Comparison of ENCODE assay signal across 8 mouse cellular contexts in genomic region chr7:127206606-127207005, GRCm38 (mm10). TPM values are rescaled to one million over a fixed set of nuclear protein-coding genes. Genes with fewer than 3 reads are reported as not detected.
DNase-seq lines count a peak whose midpoint lies in the region; ATAC-seq and TF ChIP-seq lines count a peak whose summit lies in the region.

No protein-coding gene starts in this region.

- intact Hi-C loops in heart, postnatal 10 days (cut with DNase I): no loop called here

- H3K4me3 ChIP-seq in bone marrow, adult 2 months (replicated peaks; ENCODE audit: control insufficient read depth, low read depth, low read length): peak overlapping the region; percentile 68
- peak overlapping the region; percentile 97 for H3K4me3 ChIP-seq in hindbrain, embryonic 14.5 days (replicated peaks; ENCODE audit: low read length)
- peak overlapping the region; percentile 86 for H3K4me3 ChIP-seq in midbrain, embryonic 11.5 days (ENCODE audit: low read depth, low read length)

- WGBS in bone marrow, adult 2 months: 5% methylated on average over 2 of the region's 2 CpGs
- 60% methylated on average over 2 of the region's 2 CpGs for WGBS in hindbrain, embryonic 14.5 days
- WGBS in midbrain, embryonic 11.5 days: 69% methylated on average over 2 of the region's 2 CpGs

- H3K27ac ChIP-seq in bone marrow, adult 2 months (ENCODE audit: control insufficient read depth, insufficient read depth, low read depth, low read length, poor library complexity): peak overlapping the region; percentile 95
- no peak overlapping the region for H3K27ac ChIP-seq in hindbrain, embryonic 14.5 days
- no peak overlapping the region for H3K27ac ChIP-seq in midbrain, embryonic 11.5 days (ENCODE audit: low read depth, low read length)

- H3K36me3 ChIP-seq in hindbrain, embryonic 14.5 days (replicated peaks; ENCODE audit: control insufficient read depth, insufficient read depth): peaks cover 28% of the 10 kb centered on the region
- no peaks in the 10 kb centered on the region for H3K36me3 ChIP-seq in midbrain, embryonic 11.5 days (ENCODE audit: control insufficient read depth, insufficient read depth, low read length)

- TF ChIP-seq CTCF in bone marrow, adult 2 months (IDR thresholded peaks at IDR 0.05; ENCODE audit: control insufficient read depth, insufficient read depth, low read length): no peak

- peak overlapping the region; percentile 92 for H3K9ac ChIP-seq in hindbrain, embryonic 14.5 days
- peak overlapping the region; percentile 89 for H3K9ac ChIP-seq in midbrain, embryonic 11.5 days (ENCODE audit: low read length)

- peak overlapping the region; percentile 100 for H3K4me2 ChIP-seq in hindbrain, embryonic 14.5 days (replicated peaks)
- H3K4me2 ChIP-seq in midbrain, embryonic 11.5 days: peak overlapping the region; percentile 82

- no peak for TF ChIP-seq POLR2A in bone marrow, adult 2 months (IDR thresholded peaks at IDR 0.05; ENCODE audit: borderline replicate concordance, control insufficient read depth, low read depth, low read length)

- ATAC-seq in hindbrain, embryonic 14.5 days (ENCODE audit: low FRiP score): no peak
- ATAC-seq in midbrain, embryonic 11.5 days (ENCODE audit: low FRiP score): no peak

- no peaks in the 10 kb centered on the region for H3K9me3 ChIP-seq in hindbrain, embryonic 14.5 days (ENCODE audit: control insufficient read depth, low read length)
- no peaks in the 10 kb centered on the region for H3K9me3 ChIP-seq in midbrain, embryonic 11.5 days (ENCODE audit: control insufficient read depth, low read length)

- peak; percentile 93 for DNase-seq in heart, adult 11 months
- no peak for DNase-seq in heart, postnatal 10 days
- no peak for DNase-seq in hindbrain, embryonic 14.5 days (ENCODE audit: low spot score)
- no peak for DNase-seq in midbrain, embryonic 11.5 days (ENCODE audit: low spot score, missing footprints)
- no peak for DNase-seq in urinary bladder, adult 2 months (ENCODE audit: low spot score)
- no peak for DNase-seq in retina, embryonic 14.5 days (ENCODE audit: low spot score)
- no peak for DNase-seq in cerebellum, adult 11 months

- no peaks in the 10 kb centered on the region for H3K27me3 ChIP-seq in hindbrain, embryonic 14.5 days (ENCODE audit: control insufficient read depth, insufficient read depth, low read length)
- no peaks in the 10 kb centered on the region for H3K27me3 ChIP-seq in midbrain, embryonic 11.5 days (ENCODE audit: control insufficient read depth, insufficient read depth, low read length)

- peaks cover 2% of the 10 kb centered on the region; the same call in 1 of the 2 replicates for H3K4me1 ChIP-seq in bone marrow, adult 2 months (ENCODE audit: control insufficient read depth, insufficient read depth, low read length)
- H3K4me1 ChIP-seq in hindbrain, embryonic 14.5 days (replicated peaks; ENCODE audit: control insufficient read depth, insufficient read depth, low read length): peaks cover 26% of the 10 kb centered on the region
- peaks cover 10% of the 10 kb centered on the region for H3K4me1 ChIP-seq in midbrain, embryonic 11.5 days (ENCODE audit: control insufficient read depth, insufficient read depth, low read length)

RNA-seq across cellular contexts. Expression of gene Tbc1d10b, which starts 1.7 kb away (rescaled TPM):
- 10 to 100 TPM; 35.3 to 37.2 TPM for total RNA-seq in heart, postnatal 10 days (2021)
- 53.6 and 84.9 TPM in 2 replicates for polyA plus RNA-seq in bone marrow, adult 2 months (2011; ENCODE audit: insufficient read depth, insufficient read length, low replicate concordance, missing spikeins)
- 24.6 and 33.0 TPM in 2 replicates for polyA plus RNA-seq in hindbrain, embryonic 14.5 days (2014; fragmentation: Nextera tagmentation; extraction: Ambion mirVana)
- 16.9 and 19.3 TPM in 2 replicates for polyA plus RNA-seq in midbrain, embryonic 11.5 days (2014; fragmentation: Nextera tagmentation; extraction: Ambion mirVana)
- polyA plus RNA-seq in urinary bladder, adult 2 months (2012; rRNA removed): 23.0 and 30.1 TPM in 2 replicates

RNA-seq across cellular contexts. Expression of gene Mylpf, which starts 2.1 kb away (rescaled TPM):
- total RNA-seq in heart, postnatal 10 days (2021): 1 to 10 TPM; 1.7 to 2.5 TPM
- polyA plus RNA-seq in bone marrow, adult 2 months (2011; ENCODE audit: insufficient read depth, insufficient read length, low replicate concordance, missing spikeins): 32.2 and 126 TPM in 2 replicates
- 2.2 and 2.8 TPM in 2 replicates for polyA plus RNA-seq in hindbrain, embryonic 14.5 days (2014; fragmentation: Nextera tagmentation; extraction: Ambion mirVana)
- polyA plus RNA-seq in midbrain, embryonic 11.5 days (2014; fragmentation: Nextera tagmentation; extraction: Ambion mirVana): 11.7 and 13.2 TPM in 2 replicates
- 1.2 and 2.1 TPM in 2 replicates for polyA plus RNA-seq in urinary bladder, adult 2 months (2012; rRNA removed)

RNA-seq across cellular contexts. Expression of gene Cd2bp2, which starts 10.8 kb away (rescaled TPM):
- total RNA-seq in heart, postnatal 10 days (2021): 10 to 100 TPM; 46.8 to 49.2 TPM
- 46.6 and 64.1 TPM in 2 replicates for polyA plus RNA-seq in bone marrow, adult 2 months (2011; ENCODE audit: insufficient read depth, insufficient read length, low replicate concordance, missing spikeins)
- 63.7 and 64.9 TPM in 2 replicates for polyA plus RNA-seq in hindbrain, embryonic 14.5 days (2014; fragmentation: Nextera tagmentation; extraction: Ambion mirVana)
- polyA plus RNA-seq in midbrain, embryonic 11.5 days (2014; fragmentation: Nextera tagmentation; extraction: Ambion mirVana): 85.3 and 88.0 TPM in 2 replicates
- polyA plus RNA-seq in urinary bladder, adult 2 months (2012; rRNA removed): 66.2 and 68.8 TPM in 2 replicates

RNA-seq across cellular contexts. Expression of gene Zfp553, which starts 26.3 kb away (rescaled TPM):
- 1 to 10 TPM; 6.8 to 8.8 TPM for total RNA-seq in heart, postnatal 10 days (2021)
- polyA plus RNA-seq in bone marrow, adult 2 months (2011; ENCODE audit: insufficient read depth, insufficient read length, low replicate concordance, missing spikeins): 2.6 and 6.6 TPM in 2 replicates
- 25.0 TPM in 2 replicates for polyA plus RNA-seq in hindbrain, embryonic 14.5 days (2014; fragmentation: Nextera tagmentation; extraction: Ambion mirVana)
- 30.3 and 32.4 TPM in 2 replicates for polyA plus RNA-seq in midbrain, embryonic 11.5 days (2014; fragmentation: Nextera tagmentation; extraction: Ambion mirVana)
- 10.0 and 10.5 TPM in 2 replicates for polyA plus RNA-seq in urinary bladder, adult 2 months (2012; rRNA removed)

RNA-seq across cellular contexts. Expression of gene Sept1, which starts 26.3 kb away (rescaled TPM):
- total RNA-seq in heart, postnatal 10 days (2021): 10 to 100 TPM; 11.5 to 15.5 TPM
- polyA plus RNA-seq in bone marrow, adult 2 months (2011; ENCODE audit: insufficient read depth, insufficient read length, low replicate concordance, missing spikeins): 76.8 and 153 TPM in 2 replicates
- 8.3 and 9.2 TPM in 2 replicates for polyA plus RNA-seq in hindbrain, embryonic 14.5 days (2014; fragmentation: Nextera tagmentation; extraction: Ambion mirVana)
- polyA plus RNA-seq in midbrain, embryonic 11.5 days (2014; fragmentation: Nextera tagmentation; extraction: Ambion mirVana): 24.6 and 29.8 TPM in 2 replicates
- 19.4 and 22.0 TPM in 2 replicates for polyA plus RNA-seq in urinary bladder, adult 2 months (2012; rRNA removed)
